Mouse (Mus musculus) left cerebral cortex, adult 18-20 months (tissue): ENCODE data around the gene Odf3b. TPM values are rescaled to one million over a fixed set of nuclear protein-coding genes. Genes with fewer than 3 reads are reported as not detected.

Experiments used
- DNase-seq, 2 experiments: peaks; one replicate each; pipeline ENCODE4 v3.0.0; 2021 to 2022; ENCODE audit warnings: low spot score in 2 of 2, mixed read lengths in 1 of 2
- long read RNA-seq, 2 experiments: library from polyadenylated mRNA; stranded (forward); transcript quantifications; one replicate each; pipeline ENCODE4 v2.0.0; 2021
- total RNA-seq, 2 experiments: library from RNA; stranded (reverse); gene quantifications; 2 replicates each; pipeline ENCODE4 v1.2.3; 2021

Gene Odf3b
- total RNA-seq, result 1 to 10 TPM; 2.0 to 2.1 TPM
- long read RNA-seq, experiment 1, partial matches to known transcripts, result 0 of 3 reads
- long read RNA-seq, experiment 1, other reads (novel, unspliced or antisense), result 2 of 3 reads
- long read RNA-seq, experiment 2, partial matches to known transcripts, result 0 of 1 reads
- long read RNA-seq, experiment 2, other reads (novel, unspliced or antisense), result 0 of 1 reads

DNA sequence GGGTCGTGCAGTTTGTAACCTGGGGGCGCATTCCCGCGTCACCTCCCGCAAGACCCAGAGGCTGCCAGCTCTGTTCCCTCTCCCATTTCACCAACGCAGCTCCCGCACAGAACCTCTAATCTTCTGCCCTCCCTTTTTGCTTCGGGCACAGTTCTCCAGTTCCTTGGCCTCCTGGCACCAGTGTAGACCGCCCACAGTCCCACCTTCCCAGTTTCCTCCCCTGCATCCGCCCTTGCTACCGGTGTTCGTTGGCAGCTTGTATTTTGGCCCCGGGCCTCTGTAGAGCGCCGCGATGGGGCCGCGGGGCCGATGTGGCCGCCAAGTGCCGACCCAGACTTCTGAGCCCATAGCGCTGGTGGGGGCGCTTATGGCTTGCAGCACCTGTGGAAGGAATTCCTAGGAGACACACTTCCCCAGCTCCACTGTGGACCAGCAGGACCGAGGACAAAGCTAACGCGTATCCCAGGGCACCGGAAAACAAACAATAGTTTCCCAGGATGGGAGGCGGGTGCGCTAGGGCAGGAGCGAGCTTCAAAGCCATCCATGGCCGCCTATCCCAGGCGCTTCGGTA, at the start of gene Odf3b:
Odf3b (minus strand) TSS at position 452 of the 571 bp plus-strand sequence.
- DNase-seq, result no peak

DNA sequence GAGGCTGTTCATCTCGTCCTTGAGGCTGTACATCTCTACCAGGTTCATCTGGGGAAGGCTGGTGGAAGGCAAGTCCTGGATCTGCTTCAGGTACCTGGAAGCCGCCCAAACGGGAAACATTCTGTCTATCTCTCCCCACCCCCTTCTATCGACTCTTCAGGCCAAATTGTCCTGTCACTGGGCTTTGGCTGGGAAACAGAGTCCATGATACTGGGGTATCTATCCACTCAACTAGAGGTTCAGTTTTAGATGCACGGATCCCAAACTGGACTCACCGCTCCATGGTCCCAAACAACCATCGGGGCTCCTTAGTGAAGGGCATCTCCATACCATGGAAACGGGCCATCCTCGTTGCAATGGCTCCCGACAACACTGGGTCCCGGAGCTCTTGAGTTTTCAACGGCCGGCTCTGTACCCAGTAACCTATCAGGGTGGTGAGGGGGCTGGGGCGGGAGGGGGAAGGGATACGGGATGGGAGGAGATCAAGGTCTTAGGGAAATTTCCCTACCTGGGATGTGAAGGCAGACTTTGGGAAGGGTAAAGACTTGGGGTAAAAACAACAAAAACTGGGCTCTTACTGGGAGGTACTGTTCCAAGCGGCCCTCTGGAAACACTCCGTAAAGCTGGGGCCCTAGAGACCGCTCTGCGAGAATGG, 49.2 kb upstream of the Odf3b start:
- no peak for DNase-seq

DNA sequence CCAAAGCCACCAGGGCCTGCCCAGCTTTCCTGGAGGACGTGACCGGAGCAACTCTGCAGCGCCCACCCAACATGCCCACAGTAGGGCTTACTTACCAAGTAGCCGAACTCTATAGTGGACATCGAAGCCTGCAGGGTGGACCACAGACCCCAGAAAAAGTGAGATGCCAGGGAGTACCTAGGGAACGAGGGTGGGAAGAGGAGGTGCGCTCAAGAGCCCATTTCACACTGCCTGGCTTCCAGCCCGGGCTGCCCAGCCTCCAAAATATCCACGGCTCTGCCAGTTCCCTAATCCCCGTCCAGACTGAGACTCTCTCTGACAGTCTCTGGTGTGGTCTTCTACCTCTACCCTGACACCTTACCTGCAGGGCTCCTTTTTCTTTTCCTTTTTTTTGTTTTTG, 47.6 kb upstream of the Odf3b start:
- no peak for DNase-seq

DNA sequence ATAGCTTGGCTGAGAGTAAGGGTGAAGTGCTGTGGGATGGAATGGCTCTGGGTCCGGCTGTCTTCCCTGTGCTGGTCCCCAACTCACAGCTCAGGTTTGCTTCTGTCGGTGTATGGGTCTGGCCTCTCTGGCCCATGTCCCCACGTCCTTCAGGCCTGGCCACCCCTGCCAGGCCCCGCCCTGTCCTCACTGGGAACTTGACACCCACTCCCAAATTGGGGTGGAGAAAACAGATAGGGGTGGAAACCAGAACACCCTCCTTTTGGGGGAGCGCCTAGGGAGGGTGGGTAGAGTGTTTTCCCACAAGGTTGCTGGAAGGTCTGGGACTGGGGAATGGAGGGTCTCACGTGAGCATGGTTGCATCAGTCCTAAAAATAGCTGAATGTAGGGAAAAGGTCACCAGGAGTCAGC, 46.6 kb upstream of the Odf3b start, which contains the start of gene Cpt1b:
Cpt1b (minus strand) TSS at position 153 of the 411 bp plus-strand sequence.
- DNase-seq, result no peak

DNA sequence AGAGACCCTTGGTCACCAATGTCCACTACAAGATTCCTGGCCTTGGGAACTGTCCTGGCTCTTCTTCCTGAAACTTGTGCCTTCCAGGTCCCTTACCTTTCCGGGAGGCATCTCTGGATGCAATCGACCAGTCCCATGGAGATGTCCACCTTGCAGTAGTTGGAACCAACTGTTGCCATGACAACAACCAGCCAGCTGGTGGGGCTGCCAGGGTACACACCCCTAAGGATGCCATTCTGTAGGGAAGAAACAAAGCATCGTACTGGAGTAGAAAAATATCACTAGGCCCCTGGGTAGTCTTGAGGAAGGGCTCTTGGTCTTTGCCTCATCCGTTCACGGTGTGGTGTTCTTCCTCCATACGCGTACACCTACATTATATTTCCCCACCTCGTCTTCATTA, 45.5 kb upstream of the Odf3b start:
- DNase-seq, result no peak

DNA sequence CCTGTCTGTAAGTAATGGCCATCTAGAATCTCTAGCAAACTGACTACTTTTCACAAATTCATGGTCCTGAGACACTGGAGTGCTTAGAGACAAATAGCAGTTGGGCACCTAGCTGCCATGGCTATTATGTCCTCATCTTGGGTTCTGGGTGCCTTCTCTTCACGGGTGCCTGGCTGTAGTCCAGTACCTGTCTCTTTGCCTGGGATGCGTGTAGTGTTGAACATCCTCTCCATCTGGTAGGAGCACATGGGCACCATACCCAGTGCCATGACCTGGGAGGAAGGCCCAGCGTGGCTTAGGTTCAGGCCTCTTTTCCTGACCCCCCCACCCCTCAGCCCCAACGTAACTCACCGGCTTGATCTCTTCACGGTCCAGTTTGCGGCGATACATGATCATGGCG, 42.9 kb upstream of the Odf3b start:
- DNase-seq, result no peak

DNA sequence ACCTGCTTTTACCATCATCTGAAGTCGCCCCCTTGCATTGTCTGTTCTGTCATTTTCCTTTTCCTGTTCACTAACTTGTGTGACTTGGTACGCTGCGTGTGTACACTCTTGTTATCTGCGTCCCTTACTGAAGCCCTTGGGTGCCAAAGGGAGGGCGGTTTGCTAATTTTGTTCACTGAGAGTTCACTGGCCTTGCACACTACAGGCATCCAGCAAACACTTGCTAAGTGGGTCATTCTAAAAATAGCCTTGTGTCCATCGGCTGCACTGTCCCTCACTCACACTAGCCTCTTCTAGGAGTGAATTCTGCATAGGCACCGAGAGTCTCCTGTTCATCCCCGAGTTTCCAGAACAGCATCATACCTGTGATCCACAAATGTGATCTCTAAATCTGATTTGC, 36.2 kb upstream of the Odf3b start:
- DNase-seq, result no peak

DNA sequence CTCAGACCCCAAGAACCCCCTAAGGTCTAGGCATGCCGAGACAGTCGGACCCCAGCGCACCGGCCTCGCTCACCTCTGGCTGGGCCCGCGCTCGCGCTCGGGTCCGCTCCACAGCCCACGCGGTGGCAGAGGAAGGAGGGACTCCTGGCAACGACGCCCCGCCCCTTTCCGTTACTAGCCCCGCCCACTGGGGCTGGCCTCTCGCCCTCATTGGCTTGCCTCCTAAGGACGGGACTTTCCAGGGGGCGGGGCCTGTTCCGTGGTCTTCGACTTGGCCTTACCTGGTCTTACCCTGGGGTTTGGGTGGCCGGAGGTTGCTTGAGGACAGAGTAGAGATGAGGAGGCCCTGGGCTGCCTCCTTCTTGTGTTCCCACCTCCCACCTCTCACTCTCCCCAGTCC, 31.0 kb upstream of the Odf3b start, which contains the start of gene Syce3:
Syce3 (minus strand) TSS at position 386 of the 400 bp plus-strand sequence.
- DNase-seq, result no peak

DNA sequence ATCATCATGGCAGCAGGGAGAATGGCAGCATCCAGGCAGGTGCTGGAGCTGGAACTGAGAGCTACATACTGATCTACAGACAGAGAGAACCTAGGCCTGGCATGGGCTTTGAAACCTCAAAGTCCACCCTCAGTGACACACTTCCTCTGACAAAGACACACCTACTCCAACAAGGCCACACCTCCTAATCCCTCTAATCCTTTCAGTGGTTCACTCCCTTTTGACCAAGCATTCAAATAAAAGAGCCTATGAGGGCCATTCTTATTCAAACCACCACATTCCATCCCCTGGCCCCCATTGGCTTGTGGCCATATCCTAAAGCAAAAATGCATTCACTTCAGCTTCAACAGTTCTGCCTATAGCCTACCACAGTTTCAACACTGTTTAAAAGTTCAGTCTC, 27.6 kb upstream of the Odf3b start:
- DNase-seq, result no peak

DNA sequence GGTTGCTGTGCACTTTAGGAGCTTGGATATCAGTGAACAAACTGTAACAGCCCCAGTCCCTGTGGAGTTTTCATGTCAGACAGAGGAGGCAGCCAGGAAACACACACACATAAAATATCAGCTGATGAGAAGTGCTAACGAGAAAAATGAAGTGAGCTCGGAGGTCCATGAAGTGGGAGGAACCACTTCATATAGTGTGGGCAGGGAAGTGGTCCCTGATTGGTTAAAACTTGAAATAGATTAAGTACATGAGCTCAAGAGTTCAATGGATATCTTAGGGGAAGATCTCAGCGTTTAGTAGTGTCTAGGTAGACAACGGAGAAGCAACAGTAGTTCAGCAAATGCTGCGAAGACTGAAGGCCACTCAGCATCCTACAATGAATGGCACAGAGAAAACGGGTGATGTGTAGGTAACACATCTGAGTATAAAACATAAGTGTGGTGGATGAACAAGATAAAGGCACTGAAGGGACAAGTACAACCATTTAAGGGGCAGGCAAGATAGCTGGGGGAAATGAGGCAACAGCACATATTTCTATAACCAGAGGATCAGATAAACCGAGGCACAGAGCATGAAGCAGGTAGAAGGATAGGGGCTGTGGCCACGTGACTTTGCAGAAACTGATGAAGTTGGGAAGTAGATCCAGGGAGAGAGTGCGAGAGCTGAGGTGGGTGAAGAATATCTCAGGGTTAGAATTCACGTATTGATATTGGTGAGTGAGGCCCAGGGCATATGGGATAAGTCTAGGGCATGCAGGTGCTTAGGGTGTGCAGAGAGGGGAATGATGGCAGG, 25.9 kb upstream of the Odf3b start:
- no peak for DNase-seq

DNA sequence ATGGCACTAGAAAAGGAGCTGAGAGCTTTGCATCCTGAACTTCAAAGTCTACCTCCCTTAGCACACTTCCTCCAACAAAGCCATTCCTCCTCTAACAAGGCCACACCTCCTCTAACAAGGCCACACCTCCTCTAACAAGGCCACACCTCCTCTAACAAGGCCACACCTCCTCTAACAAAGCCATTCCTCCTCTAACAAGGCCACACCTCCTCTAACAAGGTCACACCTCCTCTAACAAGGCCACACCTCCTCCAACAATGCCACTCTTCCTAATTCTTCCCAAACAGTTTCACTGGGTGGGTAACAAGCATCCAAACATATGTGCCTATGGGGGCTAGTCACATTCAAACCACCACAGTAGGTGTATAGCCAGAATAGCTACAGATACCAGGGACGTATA, 23.4 kb upstream of the Odf3b start:
- DNase-seq, result no peak

DNA sequence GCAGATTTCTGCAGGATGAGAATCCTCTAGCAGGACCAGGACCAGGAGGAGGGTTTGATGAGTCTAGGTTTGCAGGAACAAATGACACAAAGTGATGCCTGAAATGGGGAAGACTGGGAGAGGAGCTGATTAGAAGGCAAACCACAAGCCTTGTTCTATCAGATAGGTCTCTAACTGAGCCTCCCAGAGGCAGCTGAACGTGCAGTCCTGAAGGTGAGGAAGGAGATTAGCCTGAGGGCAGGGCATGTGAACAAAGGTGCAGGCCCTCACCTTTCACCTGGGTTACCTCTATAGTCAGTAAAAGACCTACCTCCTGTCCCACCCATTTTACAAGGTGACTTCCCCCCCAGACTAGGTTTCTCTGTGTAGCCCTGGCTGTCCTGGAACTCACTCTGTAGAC, 20.6 kb upstream of the Odf3b start:
- no peak for DNase-seq

DNA sequence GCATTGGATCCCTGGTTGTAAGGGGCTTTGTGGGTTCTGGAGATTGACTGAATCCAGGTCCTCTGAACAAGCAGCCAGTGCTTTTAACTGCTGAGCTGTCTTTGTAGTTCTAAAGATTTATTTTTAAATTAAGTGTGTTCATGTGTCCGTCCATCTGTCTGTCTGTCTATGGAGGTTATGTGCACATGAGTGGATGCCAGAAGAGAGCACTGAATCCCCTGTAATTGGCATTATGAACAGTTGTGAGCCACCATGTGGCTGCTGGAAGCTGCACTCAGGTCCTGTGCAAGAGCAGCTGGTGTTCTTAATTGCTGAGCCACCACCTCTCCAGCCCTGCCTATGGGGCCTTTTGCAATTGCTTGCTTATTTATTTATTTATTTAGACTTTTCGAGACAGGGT, 19.1 kb upstream of the Odf3b start:
- no peak for DNase-seq

DNA sequence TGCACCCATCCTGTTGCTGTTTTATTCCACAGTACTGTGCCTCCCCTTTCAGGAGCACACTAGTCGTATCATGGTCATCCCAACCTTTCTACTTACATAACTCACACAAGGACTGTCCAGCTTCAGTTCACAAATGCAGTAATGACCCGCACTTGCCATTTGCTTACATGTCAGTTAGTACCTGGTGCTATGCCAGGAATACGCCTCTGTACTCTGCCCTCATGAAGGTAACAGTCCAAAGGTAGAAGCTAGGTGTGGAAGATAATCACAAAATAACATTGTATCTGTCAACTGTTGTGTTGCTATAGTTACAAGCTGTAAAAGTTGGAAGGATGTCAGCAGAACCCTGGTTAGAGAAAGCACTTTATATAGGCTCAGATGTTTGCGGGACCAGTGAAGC, 17.8 kb upstream of the Odf3b start:
- no peak for DNase-seq

DNA sequence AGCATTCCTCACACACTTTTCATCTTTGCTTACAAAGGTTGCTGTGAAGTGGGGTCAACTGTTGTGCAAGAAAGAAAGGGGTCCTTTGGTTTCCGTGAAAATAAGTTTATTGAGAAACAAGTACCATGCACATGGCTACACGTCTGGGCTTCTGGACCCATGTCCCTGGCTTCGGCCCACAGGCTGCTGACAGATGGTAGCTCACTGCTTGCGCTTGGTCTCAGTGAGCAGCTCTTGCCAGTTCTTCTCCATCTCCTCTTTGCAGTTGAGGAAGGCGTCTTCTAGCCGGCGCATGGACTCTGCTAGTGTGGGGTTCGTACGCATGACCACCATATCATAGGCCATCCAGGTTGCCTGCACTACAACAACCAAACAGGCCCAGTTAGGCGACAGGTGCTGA, 11.0 kb upstream of the Odf3b start:
- no peak for DNase-seq

DNA sequence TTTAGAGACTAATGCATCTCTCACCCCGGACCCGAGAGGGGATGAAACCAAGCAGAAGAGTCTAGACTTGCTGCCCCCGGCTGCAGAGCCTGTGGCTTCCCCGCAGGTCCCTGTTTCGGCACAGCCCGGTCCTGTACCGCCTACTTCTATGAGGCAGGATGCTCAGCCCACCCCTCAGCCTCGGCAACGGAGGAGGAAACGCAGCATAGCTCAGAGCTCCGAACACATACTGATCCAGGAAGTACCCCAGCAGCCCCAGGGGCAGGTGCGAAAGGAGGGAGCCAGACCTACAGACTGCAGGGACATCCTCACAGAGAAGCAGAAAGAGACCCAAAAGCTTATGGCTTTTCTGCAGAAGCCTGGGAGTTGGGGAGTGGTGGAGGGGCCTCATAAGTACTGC, 8.0 kb upstream of the Odf3b start:
- DNase-seq, result no peak

DNA sequence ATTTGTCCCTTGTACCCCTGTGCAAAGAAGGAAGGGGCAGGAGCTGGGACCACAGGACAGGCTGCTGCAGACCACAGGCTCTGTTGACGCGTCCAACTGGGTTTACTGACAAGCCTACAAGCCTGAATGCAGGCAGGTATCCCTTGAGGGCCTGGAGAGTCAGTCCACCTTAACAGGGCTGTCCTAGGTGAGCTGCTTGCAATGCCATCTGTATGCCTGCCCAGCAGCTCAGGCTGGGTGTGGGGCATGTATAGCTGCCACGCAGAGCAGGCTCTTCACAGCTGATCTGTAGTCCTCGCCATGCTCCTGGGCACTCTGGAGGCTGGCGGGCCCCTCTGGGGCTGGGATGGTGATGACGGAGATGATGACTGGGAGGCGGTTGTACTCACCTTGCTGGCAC, 5.5 kb upstream of the Odf3b start, which contains the start of gene Klhdc7b:
Klhdc7b (plus strand) TSS at position 301 of the 400 bp plus-strand sequence.
- DNase-seq, result no peak

DNA sequence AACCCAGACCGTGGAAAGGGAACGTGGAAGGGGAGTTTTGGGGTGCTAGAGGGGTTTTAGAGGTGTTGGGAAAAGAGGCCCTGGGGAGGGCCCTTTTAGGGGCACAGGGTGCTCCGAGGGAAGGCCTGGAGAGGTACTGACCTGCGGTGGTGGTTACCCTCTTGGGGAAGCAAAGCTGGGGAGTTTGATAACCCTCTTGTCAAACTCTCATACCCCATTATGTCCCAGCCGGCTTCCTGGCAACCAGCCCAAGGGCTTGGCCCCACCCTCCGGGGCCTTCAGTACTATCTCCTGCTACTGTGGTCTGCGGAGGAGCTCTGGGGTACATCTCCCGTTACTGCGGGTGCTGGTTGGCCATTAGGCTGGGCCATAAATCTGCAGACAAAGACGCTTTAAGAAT, 347 bp upstream of the Odf3b start:
- no peak for DNase-seq

DNA sequence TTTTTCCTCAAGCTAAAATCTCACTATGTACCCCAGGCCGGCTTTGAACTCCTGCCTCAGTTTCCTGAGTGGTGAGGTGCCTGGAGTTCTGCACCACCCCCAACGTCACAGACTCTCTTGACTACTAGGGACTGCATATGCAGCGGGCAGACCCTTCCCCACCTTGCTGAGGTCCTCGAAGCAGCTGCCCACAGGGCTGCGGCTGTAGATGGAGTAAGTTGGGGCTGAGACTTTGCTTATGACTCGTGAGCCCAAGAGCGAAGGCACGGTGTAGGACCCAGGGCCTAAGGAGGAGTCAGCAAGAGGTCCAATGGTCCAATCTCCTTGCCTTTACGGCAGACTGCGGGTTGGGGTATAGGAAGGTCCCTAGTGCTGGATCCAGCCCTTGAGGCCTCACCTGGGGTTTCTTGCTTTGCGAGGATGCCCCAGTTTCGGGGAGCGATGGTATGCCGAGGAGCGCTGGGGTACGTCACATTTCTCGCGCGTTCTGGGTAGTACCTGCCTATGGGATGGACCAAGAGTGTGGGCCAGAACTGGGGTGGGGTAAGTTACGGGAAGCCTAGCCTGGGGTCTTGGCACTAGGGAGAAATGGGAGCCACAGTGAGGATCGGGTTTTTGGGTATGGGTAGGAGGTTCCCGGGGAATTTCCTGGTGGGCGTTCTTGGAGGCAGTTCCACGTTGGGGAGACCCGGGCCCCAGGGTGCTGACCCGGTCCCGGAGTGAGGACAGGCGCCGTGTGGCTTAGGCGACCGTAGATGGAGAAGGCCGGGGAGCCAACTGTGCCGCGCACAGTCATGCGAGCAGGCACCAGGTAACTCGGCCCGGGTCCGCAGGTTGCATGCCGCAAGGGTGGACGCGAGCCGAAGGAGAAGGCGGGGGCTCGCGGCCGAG, 899 bp downstream of the Odf3b start:
- no peak for DNase-seq

DNA sequence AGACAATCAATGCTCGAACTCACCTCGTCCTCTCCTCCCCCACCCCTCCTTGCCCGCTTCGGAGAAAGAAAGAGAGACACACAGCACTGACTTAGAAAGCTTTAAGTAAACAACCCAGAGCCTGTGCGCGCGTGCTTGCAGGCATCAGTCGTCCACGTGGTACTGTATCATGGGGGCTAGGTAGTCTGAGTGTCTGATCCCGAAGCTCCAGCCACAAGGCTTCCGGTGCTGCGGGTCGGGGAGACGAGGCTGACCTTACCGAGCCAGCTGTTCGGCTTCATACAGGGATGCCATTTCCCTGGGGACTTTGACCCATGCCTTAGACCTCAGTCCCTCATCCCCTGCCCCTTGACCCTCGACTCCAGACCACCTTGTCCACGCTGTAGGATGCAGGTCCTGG, 1.7 kb downstream of the Odf3b start:
- DNase-seq, result no peak

DNA sequence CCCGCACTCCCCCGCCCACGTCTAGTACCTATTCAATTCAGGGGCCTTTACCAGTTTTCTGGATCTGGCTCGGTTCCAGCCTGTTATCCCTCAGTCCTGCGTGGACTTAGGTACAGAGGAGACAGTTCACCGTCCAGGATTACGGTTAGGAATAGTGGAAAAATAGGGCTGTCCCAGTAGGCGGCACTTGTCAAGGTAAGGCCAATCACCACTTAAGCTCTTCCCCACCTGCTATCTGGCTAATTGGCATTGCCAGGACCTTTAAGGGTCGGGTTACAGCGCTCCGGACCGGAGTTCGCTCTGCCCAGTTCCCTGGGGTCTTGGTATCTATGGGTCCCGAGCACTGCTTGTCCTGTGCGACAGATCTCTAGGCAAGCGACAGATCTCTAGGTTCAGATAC, 2.1 kb downstream of the Odf3b start, which contains the start of gene Tymp:
Tymp (minus strand) TSS at position 83 of the 400 bp plus-strand sequence.
- no peak for DNase-seq
